Mouse (Mus musculus): ENCODE measurements around the gene Micall2.
A peak's percentile ranks its signal among the peaks of the same experiment; 100 is the strongest.

- TF ChIP-seq POLR2A (IDR thresholded peaks at IDR 0.05; ENCODE audit: borderline replicate concordance, low read depth, low read length) = no peak
- TF ChIP-seq CTCF (IDR thresholded peaks at IDR 0.05; ENCODE audit: low read depth, low read length) = peak; percentile 66
Measured at GRCm38 (mm10) chr5:139775216-139775926, 39.2 kb upstream of the Micall2 start, which contains the start of gene Ints1.
